Mouse (Mus musculus): ENCODE results near the gene Foxc2. TPM values are rescaled to one million over a fixed set of nuclear protein-coding genes. Genes with fewer than 3 reads are reported as not detected.
A peak's percentile ranks its signal among the peaks of the same experiment; 100 is the strongest.

The Foxc2 gene
- polyA plus RNA-seq, 1 experiment from 2014 or later = 6.8 TPM

GRCm38 (mm10) chr8:121080361-121081090 is 35.4 kb upstream of the Foxc2 start:
- Histone ChIP-seq H3K4me3 (no peak overlapping the region; the same call in 1 of the 2 replicates), H3K9ac (no peak overlapping the region), H3K36me3 (no peaks in the 10 kb centered on the region), H3K27ac (no peak overlapping the region), H3K27me3 (peaks cover 99% of the 10 kb centered on the region), H3K9me3 (no peaks in the 10 kb centered on the region), H3K4me2 (no peak overlapping the region), H3K4me1 (peaks cover 36% of the 10 kb centered on the region)
- WGBS = under 1% methylated on average over 49 of the region's 49 CpGs
- no peak for ATAC-seq (ENCODE audit: insufficient number of reproducible peaks, low FRiP score, low TSS enrichment, low read depth)

DNA sequence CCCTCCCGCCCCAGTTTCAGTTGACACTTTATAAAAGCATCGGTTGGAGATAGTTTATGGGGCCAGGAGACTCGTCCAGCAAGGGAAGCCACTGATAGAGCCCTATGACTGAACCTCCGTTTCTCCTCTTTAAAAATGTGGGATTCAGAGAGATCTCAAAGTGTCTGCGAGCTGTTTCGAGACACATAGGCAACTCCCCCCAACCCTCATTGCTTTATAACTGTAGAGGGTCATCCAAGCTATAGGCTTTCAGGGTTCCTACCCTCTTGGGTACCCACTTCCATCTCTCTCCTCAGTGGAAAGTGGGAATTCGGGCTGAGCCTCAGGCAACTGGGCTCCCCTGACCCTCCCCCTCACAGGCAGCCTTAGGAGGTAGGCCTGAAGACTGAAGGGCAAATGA is 34.6 kb upstream of the Foxc2 start:
- 5% methylated on average over 7 of the region's 7 CpGs for WGBS
- Histone ChIP-seq H3K27ac (no peak overlapping the region), H3K9ac (no peak overlapping the region), H3K36me3 (no peaks in the 10 kb centered on the region), H3K4me3 (no peak overlapping the region), H3K27me3 (peaks cover 99% of the 10 kb centered on the region), H3K9me3 (no peaks in the 10 kb centered on the region), H3K4me1 (peaks cover 36% of the 10 kb centered on the region), H3K4me2 (no peak overlapping the region)
- ATAC-seq (ENCODE audit: insufficient number of reproducible peaks, low FRiP score, low TSS enrichment, low read depth) = no peak

DNA sequence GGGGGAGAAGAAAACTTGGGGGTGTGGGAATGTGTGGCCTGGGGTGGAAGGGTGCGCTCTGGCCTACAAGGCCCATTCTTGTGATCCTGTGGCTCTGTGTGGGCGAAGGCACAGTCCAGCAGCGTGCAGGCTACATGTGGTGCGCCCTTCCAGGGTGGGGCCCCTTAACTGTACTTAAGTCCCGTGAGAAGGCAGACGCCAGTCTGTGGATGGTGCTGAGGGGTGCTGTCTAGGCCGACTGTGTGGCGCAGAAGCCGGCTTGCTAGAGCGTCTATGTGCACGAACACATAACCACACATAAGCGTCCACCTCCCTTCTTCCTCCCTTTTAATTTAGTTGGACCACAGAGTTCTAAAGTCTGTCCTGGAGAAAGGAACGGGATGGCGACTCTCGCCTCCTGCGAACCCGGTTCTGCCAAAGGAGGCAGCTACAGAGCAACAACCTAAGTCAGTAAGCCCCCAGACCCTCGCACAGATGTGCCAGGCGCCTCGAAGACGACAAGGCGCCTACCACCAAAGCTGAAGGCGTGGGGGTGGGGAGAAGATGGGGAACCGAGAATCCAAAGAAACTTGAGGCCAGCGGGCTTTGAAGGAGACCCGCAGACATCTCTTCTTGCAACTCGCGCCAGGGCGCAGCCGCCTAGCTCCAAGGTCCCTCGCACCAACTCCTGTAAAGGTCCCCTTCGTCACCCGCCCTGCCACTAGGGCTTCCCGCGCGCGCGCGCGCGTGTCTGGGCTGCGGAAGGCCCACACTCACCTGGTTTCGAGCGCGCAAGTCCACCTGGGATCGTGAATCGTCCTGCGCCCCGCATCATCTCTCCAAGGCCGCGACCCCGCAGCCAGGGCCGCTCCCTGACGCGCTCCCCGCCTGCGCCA is 33.5 kb upstream of the Foxc2 start:
- Histone ChIP-seq H3K36me3 (no peaks in the 10 kb centered on the region), H3K9ac (no peak overlapping the region), H3K27me3 (peaks cover 99% of the 10 kb centered on the region), H3K4me3 (peak overlapping the region; percentile 57), H3K4me2 (peak overlapping the region; percentile 99), H3K27ac (no peak overlapping the region), H3K9me3 (no peaks in the 10 kb centered on the region), H3K4me1 (peaks cover 36% of the 10 kb centered on the region)
- WGBS = 3% methylated on average over 57 of the region's 57 CpGs
- no peak for ATAC-seq (ENCODE audit: insufficient number of reproducible peaks, low FRiP score, low TSS enrichment, low read depth)

DNA sequence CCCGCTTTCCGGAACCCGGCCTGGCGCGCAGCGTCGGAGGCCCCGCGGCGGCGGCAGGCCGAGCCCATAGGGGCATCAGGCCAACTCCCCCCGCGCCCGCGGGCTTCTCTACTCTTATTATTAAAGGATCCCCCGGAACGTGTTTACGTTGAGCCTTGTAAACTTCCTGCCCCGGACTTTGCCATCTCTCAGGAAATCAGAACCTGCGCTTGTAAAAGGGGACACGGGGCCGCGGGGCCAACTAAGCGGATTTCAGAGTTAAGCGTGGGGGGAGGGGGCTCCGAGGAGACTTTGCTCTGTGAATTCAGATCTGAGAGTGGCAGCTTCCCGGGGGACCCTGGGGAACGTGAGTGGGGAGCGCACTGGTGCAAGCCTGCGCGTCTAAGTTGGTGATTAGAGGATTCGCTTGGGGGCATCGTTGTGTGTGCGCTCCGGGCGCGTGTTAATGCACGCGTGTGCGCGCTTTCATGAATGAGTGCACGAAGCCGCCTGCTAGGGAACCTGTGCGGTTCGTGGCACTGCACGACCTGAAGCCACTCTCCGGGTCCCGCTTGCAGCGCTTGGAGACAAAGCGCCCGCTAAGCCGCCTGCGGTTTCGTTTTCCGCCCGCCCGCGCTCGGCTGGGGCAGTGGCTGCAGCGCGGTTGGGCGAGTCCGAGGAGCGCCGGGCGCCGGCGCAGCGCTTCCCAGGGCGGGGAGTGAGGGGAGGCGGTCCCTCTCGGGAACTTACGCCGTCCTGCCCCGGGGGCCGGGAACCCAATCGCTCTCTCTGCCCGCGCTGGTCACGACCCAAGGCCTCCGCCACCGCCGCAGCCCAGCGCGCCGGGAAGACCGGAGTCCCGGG is 32.7 kb upstream of the Foxc2 start:
- H3K36me3 ChIP-seq = no peaks in the 10 kb centered on the region
- H3K4me3 ChIP-seq = peak overlapping the region; percentile 57
- peaks cover 99% of the 10 kb centered on the region for H3K27me3 ChIP-seq
- no peak for ATAC-seq (ENCODE audit: insufficient number of reproducible peaks, low FRiP score, low TSS enrichment, low read depth)
- H3K27ac ChIP-seq = no peak overlapping the region
- H3K9ac ChIP-seq = 0 out of 2 replicates have a peak overlapping the region, but pooled peaks have one; percentile 7
- under 1% methylated on average over 89 of the region's 89 CpGs for WGBS
- peaks cover 36% of the 10 kb centered on the region for H3K4me1 ChIP-seq
- no peaks in the 10 kb centered on the region for H3K9me3 ChIP-seq
- peak overlapping the region; percentile 99 for H3K4me2 ChIP-seq

DNA sequence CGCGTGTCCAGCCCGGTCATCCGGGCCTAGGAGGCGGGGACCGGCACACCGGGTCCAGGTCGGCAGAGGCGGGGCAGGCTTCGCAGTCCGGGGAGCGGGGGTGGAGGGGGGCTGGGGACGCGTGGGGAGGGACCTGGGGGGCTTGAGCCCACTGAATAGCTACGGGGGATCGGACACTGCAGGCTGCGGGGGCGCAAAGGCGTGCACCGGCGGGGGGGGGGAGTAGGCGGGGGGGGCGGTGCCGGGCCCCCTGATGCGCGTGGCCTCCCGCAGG is 32.1 kb upstream of the Foxc2 start:
- Histone ChIP-seq H3K4me2 (peak overlapping the region; percentile 99), H3K9ac (0 out of 2 replicates have a peak overlapping the region, but pooled peaks have one; percentile 7), H3K27me3 (peaks cover 99% of the 10 kb centered on the region), H3K4me1 (peaks cover 36% of the 10 kb centered on the region), H3K27ac (no peak overlapping the region), H3K4me3 (peak overlapping the region; percentile 57), H3K36me3 (no peaks in the 10 kb centered on the region), H3K9me3 (no peaks in the 10 kb centered on the region)
- ATAC-seq (ENCODE audit: insufficient number of reproducible peaks, low FRiP score, low TSS enrichment, low read depth) = no peak
- 0% methylated on average over 19 of the region's 27 CpGs for WGBS

- Histone ChIP-seq H3K4me1 (peaks cover 40% of the 10 kb centered on the region), H3K9me3 (no peaks in the 10 kb centered on the region), H3K27ac (no peak within 1 kb of the TSS), H3K4me3 (peak within 1 kb of the TSS; percentile 57), H3K4me2 (peak within 1 kb of the TSS; percentile 99), H3K36me3 (no peaks in the 10 kb centered on the region), H3K27me3 (peaks cover 99% of the 10 kb centered on the region), H3K9ac (0 out of 2 replicates have a peak within 1 kb of the TSS, but pooled peaks have one; percentile 7)
- WGBS = under 1% methylated on average over 55 of the region's 83 CpGs
- ATAC-seq (ENCODE audit: insufficient number of reproducible peaks, low FRiP score, low TSS enrichment, low read depth) = no peak
Observed at GRCm38 (mm10) chr8:121084210-121084951, 31.6 kb upstream of the Foxc2 start, which contains the start of gene Foxf1. TSS of gene Foxf1 (plus strand) at chr8:121084386.

- H3K4me2 ChIP-seq = peak overlapping the region; percentile 99
- WGBS = 8% methylated on average over 30 of the region's 30 CpGs
- ATAC-seq (ENCODE audit: insufficient number of reproducible peaks, low FRiP score, low TSS enrichment, low read depth) = no peak
- no peaks in the 10 kb centered on the region for H3K36me3 ChIP-seq
- no peaks in the 10 kb centered on the region for H3K9me3 ChIP-seq
- H3K4me1 ChIP-seq = peaks cover 40% of the 10 kb centered on the region
- H3K9ac ChIP-seq = no peak overlapping the region
- no peak overlapping the region for H3K27ac ChIP-seq
- H3K4me3 ChIP-seq = peak overlapping the region; percentile 57
- H3K27me3 ChIP-seq = peaks cover 99% of the 10 kb centered on the region
Observed at GRCm38 (mm10) chr8:121085011-121085410, 31.0 kb upstream of the Foxc2 start.

DNA sequence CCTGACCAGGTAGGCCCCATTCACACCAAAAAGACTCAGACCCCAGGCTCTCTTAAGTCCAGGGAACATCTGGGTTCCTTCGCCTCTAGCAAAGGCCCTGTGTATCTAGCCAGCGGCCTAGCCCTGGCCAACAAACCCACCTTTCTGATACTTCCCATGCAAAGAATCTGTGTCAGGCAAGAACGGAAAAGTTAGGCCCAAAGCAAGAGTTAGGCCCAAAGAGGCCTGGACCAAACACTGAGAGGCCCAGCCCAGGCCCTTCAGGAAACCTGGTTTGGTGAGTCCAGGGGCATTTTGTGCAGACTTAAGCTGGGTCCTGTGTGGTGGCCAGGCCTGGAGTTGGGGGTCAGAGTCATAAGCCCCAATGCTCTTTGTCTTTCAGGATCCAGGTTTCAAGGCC is 30.4 kb upstream of the Foxc2 start:
- ATAC-seq (ENCODE audit: insufficient number of reproducible peaks, low FRiP score, low TSS enrichment, low read depth) = no peak
- Histone ChIP-seq H3K9ac (no peak overlapping the region), H3K36me3 (no peaks in the 10 kb centered on the region), H3K9me3 (no peaks in the 10 kb centered on the region), H3K4me1 (peaks cover 36% of the 10 kb centered on the region), H3K27me3 (peaks cover 99% of the 10 kb centered on the region), H3K4me3 (no peak overlapping the region), H3K4me2 (no peak overlapping the region), H3K27ac (no peak overlapping the region)
- WGBS = 74% methylated on average over 3 of the region's 3 CpGs

DNA sequence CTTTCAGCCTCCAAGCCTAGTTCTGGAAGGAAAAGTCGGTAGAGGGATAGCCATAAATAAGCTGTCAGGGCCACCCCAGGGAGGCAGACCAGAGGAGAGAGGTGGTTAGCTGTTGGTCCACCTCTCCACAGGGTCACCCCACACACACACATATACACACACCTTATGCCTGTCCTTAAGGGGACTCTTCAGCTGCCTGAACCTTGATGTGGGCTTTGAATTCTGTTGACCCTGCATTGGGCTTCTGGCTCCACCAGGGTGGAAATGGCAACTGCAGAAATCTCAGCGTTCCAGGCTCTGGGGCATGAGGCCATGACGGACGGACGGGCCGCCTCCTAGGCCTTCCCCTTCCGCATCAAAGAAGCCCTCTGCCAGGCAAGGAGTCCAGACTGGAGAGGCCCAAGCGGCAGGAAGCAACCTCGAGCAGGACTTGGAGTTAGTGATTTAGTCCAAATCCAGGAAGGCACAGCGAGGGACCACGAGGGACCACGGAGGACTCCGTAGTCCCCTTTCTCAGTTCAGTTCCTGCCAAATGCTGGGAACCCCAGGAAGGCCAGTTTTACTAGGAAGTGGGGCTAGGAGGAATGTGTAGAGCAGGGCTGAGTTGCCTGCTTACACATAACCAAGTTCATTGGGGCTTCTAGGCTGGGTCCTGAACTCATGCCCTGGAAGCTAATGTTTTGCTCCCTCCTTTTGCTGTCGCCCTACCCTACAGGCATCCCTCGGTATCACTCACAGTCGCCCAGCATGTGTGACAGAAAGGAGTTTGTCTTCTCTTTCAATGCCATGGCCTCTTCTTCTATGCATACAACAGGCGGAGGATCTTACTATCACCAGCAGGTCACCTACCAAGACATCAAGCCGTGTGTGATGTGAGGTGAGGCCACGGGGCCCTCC is 29.7 kb upstream of the Foxc2 start:
- no peak overlapping the region for H3K4me3 ChIP-seq
- no peaks in the 10 kb centered on the region for H3K36me3 ChIP-seq
- WGBS = 39% methylated on average over 19 of the region's 19 CpGs
- no peaks in the 10 kb centered on the region for H3K9me3 ChIP-seq
- H3K4me1 ChIP-seq = peaks cover 32% of the 10 kb centered on the region
- no peak overlapping the region for H3K27ac ChIP-seq
- H3K4me2 ChIP-seq = no peak overlapping the region
- peaks cover 99% of the 10 kb centered on the region for H3K27me3 ChIP-seq
- no peak overlapping the region for H3K9ac ChIP-seq
- ATAC-seq (ENCODE audit: insufficient number of reproducible peaks, low FRiP score, low TSS enrichment, low read depth) = no peak

- no peak overlapping the region for H3K4me3 ChIP-seq
- no peaks in the 10 kb centered on the region for H3K9me3 ChIP-seq
- H3K9ac ChIP-seq = no peak overlapping the region
- no peak for ATAC-seq (ENCODE audit: insufficient number of reproducible peaks, low FRiP score, low TSS enrichment, low read depth)
- H3K36me3 ChIP-seq = no peaks in the 10 kb centered on the region
- peaks cover 31% of the 10 kb centered on the region for H3K4me1 ChIP-seq
- no peak overlapping the region for H3K4me2 ChIP-seq
- WGBS = 9% methylated on average over 8 of the region's 8 CpGs
- H3K27ac ChIP-seq = no peak overlapping the region
- H3K27me3 ChIP-seq = peaks cover 98% of the 10 kb centered on the region
Observed at GRCm38 (mm10) chr8:121088281-121088680, 27.7 kb upstream of the Foxc2 start.
